Mouse (Mus musculus) ES-E14 (cell line): ENCODE results near the gene Rpl38.

ENCODE experiments used
- HCFC1 ChIP-seq: IDR thresholded peaks from 2 replicates; pipeline ENCODE4 v1.6.1; 2012; ENCODE audit warnings: low read length, inconsistent platforms, borderline replicate concordance; ENCODE audit not compliant: insufficient read depth
- ZC3H11A ChIP-seq: IDR thresholded peaks from 2 replicates; pipeline ENCODE4 v1.6.1; 2012; ENCODE audit warnings: low read depth, mild to moderate bottlenecking, inconsistent platforms, low read length, borderline replicate concordance
- ZNF384 ChIP-seq: IDR thresholded peaks from 2 replicates; pipeline ENCODE4 v1.6.1; 2012; ENCODE audit warnings: low read depth, low read length, inconsistent platforms

DNA sequence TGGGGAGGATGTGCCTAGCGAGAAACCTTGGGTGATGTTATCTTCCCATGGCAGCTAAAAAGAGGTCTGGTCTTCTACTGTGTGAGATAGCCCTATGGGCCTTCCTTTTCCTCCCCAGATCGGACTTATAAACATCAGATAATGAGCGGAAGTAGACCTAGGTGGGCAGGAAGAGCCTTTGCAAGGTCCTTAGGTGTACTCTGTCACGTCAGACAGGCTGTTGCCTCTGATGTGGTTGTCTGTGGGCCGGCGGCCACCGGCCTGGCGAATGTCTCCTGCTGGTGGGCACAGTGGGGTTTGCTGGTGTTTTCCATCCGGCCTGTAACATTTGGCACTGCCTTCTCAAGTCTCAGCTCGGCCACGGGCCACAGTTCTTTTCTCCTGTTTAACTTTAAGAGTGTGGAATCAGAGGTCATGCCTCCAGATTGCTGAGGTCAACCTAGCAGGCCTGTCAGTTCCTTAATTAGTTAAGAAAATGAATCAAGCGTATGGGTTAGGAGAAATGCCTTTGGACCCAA lies 1.4 kb downstream of the Rpl38 start:
- TF ChIP-seq ZNF384 (no peak), ZC3H11A (no peak), HCFC1 (no peak)
